ENCODE assay signal across 45 mouse cellular contexts in the genomic region with DNA sequence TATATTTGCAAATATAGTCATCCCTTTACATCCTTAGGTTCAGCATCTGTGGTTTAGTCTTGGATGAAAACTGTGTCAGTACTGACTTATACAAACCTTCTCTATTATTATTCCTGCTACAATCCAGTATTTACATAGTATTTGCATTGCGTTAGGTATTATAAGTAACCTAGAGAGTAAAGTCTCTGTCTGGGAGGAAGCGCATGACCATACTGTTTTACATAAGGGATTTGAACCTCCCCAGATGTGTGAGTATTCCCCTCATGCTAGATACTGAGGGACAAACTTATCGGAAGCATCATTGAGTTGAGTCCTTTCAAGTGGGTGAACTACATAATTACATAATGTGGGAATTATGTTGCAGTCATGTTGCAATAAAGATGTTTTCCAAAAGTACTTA. TPM values are rescaled to one million over a fixed set of nuclear protein-coding genes. Genes with fewer than 3 reads are reported as not detected.
"Had no signal": no experiment of that assay in that cellular context is flagged by ENCODE, and none has a peak within 500 bp of the region (broad histone marks: within the 10 kb centered on the region; RNA-seq: fewer than 3 reads in every experiment).

No protein-coding gene starts in this region.

- H3K9me3 ChIP-seq: limb, embryonic 10.5 days; limb, embryonic 12.5 days; limb, embryonic 13.5 days; limb, embryonic 15.5 days; liver, embryonic 12.5 days; liver, embryonic 13.5 days; liver, embryonic 15.5 days; lung, embryonic 15.5 days; megakaryocyte, embryonic 14.5 days; midbrain, embryonic 10.5 days; midbrain, embryonic 12.5 days; midbrain, embryonic 13.5 days; midbrain, embryonic 15.5 days; neural tube, embryonic 12.5 days had no signal

- H3K27me3 ChIP-seq: limb, embryonic 12.5 days; limb, embryonic 13.5 days; limb, embryonic 15.5 days; lung, embryonic 15.5 days; midbrain, embryonic 12.5 days; midbrain, embryonic 13.5 days; midbrain, embryonic 15.5 days; neural tube, embryonic 12.5 days had no signal

- DNase-seq: left cerebral cortex, postnatal 4 days; liver, embryonic 13.5 days; liver, postnatal 0 days; lung, adult 18-20 months; lung, adult 2 months; lung, postnatal 14 days; lung, postnatal 36 days; lung, postnatal 4 days; midbrain, embryonic 14.5 days had no signal

- H3K27ac ChIP-seq: limb, embryonic 10.5 days; limb, embryonic 12.5 days; limb, embryonic 13.5 days; limb, embryonic 15.5 days; liver, embryonic 12.5 days; liver, embryonic 13.5 days; liver, embryonic 14.5 days; liver, embryonic 15.5 days; lung, embryonic 15.5 days; macrophage; midbrain, embryonic 10.5 days; midbrain, embryonic 12.5 days; midbrain, embryonic 13.5 days; midbrain, embryonic 15.5 days; neural tube, embryonic 12.5 days had no signal

- ATAC-seq: liver, embryonic 12.5 days; liver, postnatal 0 days; midbrain, embryonic 13.5 days; midbrain, embryonic 15.5 days; midbrain, embryonic 16.5 days had no signal

- H3K4me3 ChIP-seq: limb, embryonic 10.5 days; limb, embryonic 12.5 days; limb, embryonic 13.5 days; limb, embryonic 15.5 days; liver, embryonic 12.5 days; liver, embryonic 13.5 days; liver, embryonic 15.5 days; lung, embryonic 15.5 days; megakaryocyte, embryonic 14.5 days; midbrain, embryonic 10.5 days; midbrain, embryonic 12.5 days; midbrain, embryonic 13.5 days; midbrain, embryonic 15.5 days; myocyte; neural tube, embryonic 12.5 days had no signal

- H3K4me2 ChIP-seq: limb, embryonic 12.5 days; limb, embryonic 13.5 days; limb, embryonic 15.5 days; liver, embryonic 11.5 days; liver, embryonic 13.5 days; liver, embryonic 15.5 days; lung, embryonic 14.5 days; lung, embryonic 15.5 days; midbrain, embryonic 11.5 days; midbrain, embryonic 12.5 days; midbrain, embryonic 13.5 days; midbrain, embryonic 15.5 days; neural tube, embryonic 12.5 days had no signal

- H3K9ac ChIP-seq: limb, embryonic 12.5 days; limb, embryonic 13.5 days; limb, embryonic 15.5 days; liver, embryonic 12.5 days; liver, embryonic 13.5 days; liver, embryonic 14.5 days; liver, embryonic 15.5 days; liver, postnatal 0 days; lung, embryonic 14.5 days; lung, embryonic 15.5 days; midbrain, embryonic 12.5 days; midbrain, embryonic 13.5 days; midbrain, embryonic 15.5 days; neural tube, embryonic 12.5 days had no signal

- H3K36me3 ChIP-seq: limb, embryonic 10.5 days; limb, embryonic 12.5 days; limb, embryonic 13.5 days; limb, embryonic 15.5 days; liver, embryonic 12.5 days; liver, embryonic 13.5 days; liver, embryonic 15.5 days; lung, embryonic 15.5 days; midbrain, embryonic 10.5 days; midbrain, embryonic 12.5 days; midbrain, embryonic 13.5 days; midbrain, embryonic 15.5 days; neural tube, embryonic 12.5 days had no signal

- H3K4me1 ChIP-seq: limb, embryonic 10.5 days; limb, embryonic 12.5 days; limb, embryonic 13.5 days; limb, embryonic 15.5 days; liver, embryonic 12.5 days; liver, embryonic 13.5 days; liver, embryonic 15.5 days; lung, embryonic 15.5 days; midbrain, embryonic 10.5 days; midbrain, embryonic 12.5 days; midbrain, embryonic 13.5 days; midbrain, embryonic 15.5 days; neural tube, embryonic 12.5 days had no signal

RNA-seq across cellular contexts. Expression of a gene that starts 14.3 kb away (rescaled TPM):
- total RNA-seq: left cerebral cortex, postnatal 10 days; left cerebral cortex, postnatal 14 days; left cerebral cortex, postnatal 25 days; left cerebral cortex, postnatal 36 days; left cerebral cortex, postnatal 4 days; liver, adult 2 months; megakaryocyte progenitor cell, adult 5-6 weeks; megakaryocyte, adult 5-6 weeks; megakaryocyte-erythroid progenitor cell, adult 5-6 weeks; midbrain, postnatal 0 days; monocyte, adult 5-6 weeks had no signal
- polyA plus RNA-seq: limb, embryonic 10.5 days; limb, embryonic 11.5 days; limb, embryonic 12.5 days; limb, embryonic 14.5 days; limb, embryonic 15.5 days; liver, adult 2 months; liver, embryonic 11.5 days; liver, embryonic 12.5 days; liver, embryonic 13.5 days; liver, embryonic 14.5 days; liver, embryonic 15.5 days; liver, embryonic 16.5 days; liver, postnatal 0 days; lung, adult 2 months; lung, embryonic 14.5 days; lung, embryonic 15.5 days; lung, embryonic 16.5 days; lung, postnatal 0 days; macrophage; midbrain, embryonic 10.5 days; midbrain, embryonic 11.5 days; midbrain, embryonic 12.5 days; midbrain, embryonic 13.5 days; midbrain, embryonic 14.5 days; midbrain, embryonic 15.5 days; midbrain, embryonic 16.5 days; midbrain, postnatal 0 days; myocyte; neural tube, embryonic 11.5 days; neural tube, embryonic 12.5 days had no signal

RNA-seq across cellular contexts. Expression of a gene that starts 26.6 kb away (rescaled TPM):
- total RNA-seq: liver, adult 2 months; megakaryocyte-erythroid progenitor cell, adult 5-6 weeks; monocyte, adult 5-6 weeks had no signal
- polyA plus RNA-seq: limb, embryonic 12.5 days; liver, embryonic 12.5 days; liver, embryonic 13.5 days; liver, embryonic 16.5 days; liver, postnatal 0 days; macrophage; midbrain, embryonic 11.5 days; neural tube, embryonic 11.5 days had no signal
